Mouse (Mus musculus): Measurements from ENCODE around the gene Ctrc.

DNA sequence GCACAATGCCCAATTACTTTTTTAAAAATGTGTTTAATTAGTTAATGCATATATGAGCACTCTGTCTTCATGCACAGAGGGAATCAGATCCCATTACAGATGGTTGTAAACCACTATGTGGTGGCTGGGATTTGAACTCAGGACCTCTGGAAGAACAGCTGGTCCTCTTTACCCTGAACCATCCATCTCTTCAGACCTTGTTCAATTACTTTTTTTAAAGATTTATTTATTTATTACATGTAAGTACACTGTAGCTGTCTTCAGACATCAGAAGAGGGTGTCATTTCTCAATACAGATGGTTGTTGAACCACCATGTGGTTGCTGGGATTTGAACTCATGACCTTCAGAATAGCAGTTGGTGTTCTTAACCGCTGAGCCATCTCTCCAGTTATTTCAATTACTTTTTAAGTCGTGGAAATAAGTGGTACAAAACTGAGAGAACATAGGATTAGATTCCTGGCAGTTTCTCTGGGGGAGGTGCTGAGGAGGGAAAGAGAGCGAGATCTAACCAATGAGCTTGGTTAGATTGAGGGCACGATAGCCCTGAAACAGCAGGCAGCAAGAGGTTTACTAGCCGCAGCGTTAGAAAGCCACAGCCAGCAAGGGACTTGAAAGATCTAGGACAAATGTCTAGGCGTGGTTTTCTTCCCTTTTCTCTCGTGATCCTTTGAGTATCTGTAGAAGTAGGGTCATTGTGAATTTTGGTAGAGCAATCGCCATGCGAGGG lies 53.4 kb downstream of the Ctrc start:
- TF ChIP-seq CTCF (conservative IDR thresholded peaks at IDR 0.05; ENCODE audit: low read length): no peak
- TF ChIP-seq NANOG (IDR thresholded peaks at IDR 0.05; ENCODE audit: borderline replicate concordance, low read length): no peak
- no peak for TF ChIP-seq POU5F1 (IDR thresholded peaks at IDR 0.05; ENCODE audit: borderline replicate concordance, low read length)

Data from E14TG2a.4 (cell line).